Mouse (Mus musculus): ENCODE measurements around the gene Aff3.
A peak's percentile ranks its signal among the peaks of the same experiment; 100 is the strongest.

Gene Aff3

DNA sequence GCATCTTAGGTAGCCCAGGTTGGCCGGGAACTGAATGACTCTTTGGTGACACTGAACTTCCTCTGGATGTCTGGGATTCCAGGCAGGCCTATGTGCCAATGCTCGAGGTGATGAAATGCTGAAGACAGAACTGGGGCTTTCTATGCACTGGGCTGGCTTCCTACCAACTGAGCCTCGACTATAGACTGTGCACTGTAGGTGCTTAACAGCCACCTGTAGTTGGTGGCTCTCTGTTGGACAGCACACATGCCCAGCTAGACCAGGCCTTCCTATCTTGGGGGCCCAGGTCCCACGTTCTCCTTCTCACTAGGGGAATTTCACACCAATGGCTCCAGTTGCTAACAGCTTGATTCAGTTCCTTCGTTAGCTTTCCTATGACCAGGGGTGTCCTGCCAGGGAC lies 374.9 kb downstream of the Aff3 start:
- no peak for DNase-seq (ENCODE audit: low spot score in 2 of 2)

DNA sequence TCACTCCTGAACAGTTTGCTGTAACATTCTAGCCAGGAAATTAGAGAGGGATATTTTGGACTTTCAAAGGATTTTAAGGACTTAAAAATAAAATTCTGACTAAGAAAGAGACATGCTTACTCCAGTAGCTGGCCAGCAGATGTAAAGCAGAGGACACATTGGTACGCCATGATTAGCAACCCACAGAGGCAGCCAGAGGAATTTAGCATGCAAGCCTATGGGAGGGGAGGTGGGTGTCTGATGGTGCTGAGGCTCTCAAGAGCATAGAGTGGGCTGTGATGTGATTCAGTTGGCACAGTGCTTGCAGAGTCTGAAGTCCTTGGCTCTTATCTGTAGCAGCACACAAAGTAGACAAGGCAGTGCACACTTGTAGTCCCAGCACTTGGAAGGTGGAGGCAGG lies 376.0 kb downstream of the Aff3 start:
- peak; percentile 67 to 90 for DNase-seq (ENCODE audit: low spot score in 2 of 2)

DNA sequence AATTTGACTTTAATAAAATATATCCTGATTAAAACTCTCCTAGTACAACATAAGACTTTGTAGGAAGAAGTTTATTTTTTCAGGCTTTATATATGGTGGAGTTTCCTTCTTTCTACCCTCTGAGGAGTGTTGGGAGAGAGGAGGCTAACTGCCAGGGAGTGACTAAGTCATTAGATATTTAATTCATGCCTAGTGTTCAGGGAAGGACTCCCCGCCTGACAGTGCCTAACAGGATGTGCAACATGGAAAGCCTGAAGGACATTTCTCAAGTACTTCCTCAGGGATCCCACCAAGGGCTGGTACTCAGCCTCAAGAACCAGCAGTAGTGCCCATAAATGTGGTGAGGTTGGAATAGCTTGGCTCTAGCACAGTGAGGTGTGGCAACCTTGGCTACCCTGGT lies 378.2 kb downstream of the Aff3 start:
- no peak for DNase-seq (ENCODE audit: low spot score in 2 of 2)

DNA sequence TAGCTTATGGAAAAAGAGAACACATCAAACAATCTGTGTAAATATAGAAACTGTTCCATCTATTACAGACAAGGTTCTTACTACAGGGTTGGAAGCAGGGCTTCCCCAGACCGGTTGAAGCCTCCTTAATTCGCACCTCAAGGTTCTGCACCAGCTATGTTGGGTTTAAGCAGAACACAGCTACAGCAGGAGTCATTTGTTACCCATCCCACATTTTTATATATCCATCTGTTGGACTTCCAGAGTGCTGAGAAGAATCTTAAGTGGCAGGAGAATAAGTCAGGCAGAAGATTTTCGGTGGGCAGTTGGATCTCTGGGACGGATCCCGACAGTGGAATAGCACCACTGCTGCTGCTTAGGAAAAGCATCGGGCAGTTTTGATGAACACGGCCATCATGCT lies 384.2 kb downstream of the Aff3 start:
- DNase-seq (ENCODE audit: low spot score in 2 of 2) = no peak

DNA sequence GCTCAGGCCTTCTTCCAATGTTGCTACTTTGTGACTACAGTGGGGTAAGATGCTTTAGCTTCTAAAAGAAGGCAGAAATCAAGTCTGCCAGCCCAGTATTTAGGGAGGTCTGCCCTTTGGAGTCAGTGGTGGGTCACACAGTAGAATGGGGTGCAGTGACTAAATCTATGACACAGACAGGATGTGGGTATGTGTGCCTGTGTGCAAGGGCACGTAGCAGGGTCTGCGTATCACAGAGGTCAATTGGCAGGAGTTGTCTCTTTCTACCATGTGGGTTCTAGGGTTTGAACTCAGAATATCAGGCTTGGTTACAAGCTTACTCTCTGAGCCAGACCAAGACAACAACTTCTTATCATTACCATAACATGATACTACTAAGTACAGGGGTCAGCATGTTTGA lies 393.4 kb downstream of the Aff3 start:
- DNase-seq (ENCODE audit: low spot score in 2 of 2) = no peak

DNA sequence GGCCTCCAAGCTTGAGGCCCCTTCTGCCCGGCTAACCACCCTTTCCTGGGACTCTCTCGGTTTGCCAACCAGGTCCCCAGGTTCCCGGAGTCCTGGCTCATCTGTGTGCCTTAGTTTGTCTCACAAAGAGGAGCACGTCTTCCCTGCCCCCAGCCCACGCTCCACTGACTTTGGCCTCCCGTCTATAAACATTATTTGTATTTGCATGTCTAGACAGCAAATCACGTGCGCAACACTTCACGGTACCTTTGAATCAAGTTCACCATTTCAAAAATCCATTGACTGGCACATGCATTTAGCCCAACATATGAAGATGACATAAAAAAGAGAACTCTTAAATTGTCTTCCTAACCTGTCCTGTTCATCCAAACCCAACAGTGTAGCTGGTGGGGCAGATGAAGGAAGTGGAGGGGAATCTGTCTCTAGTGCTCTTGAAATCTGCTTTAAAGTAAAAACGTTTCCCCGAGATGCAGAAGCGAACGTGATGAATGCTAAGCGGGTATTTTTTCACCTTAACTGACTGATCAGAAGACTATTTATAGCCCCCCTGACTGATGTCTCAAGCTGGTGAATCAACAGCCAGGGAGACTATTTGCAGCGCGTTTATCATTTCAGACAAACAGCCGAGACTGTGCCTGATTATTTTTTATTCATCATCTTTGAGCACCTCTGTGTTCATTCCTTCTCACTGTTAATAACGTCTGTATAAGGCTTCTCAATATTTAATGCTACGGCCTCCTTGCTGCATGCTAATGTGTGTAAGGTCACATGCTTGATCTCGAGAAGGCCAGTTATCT lies 396.3 kb downstream of the Aff3 start:
- no peak for DNase-seq (ENCODE audit: low spot score in 2 of 2)

DNA sequence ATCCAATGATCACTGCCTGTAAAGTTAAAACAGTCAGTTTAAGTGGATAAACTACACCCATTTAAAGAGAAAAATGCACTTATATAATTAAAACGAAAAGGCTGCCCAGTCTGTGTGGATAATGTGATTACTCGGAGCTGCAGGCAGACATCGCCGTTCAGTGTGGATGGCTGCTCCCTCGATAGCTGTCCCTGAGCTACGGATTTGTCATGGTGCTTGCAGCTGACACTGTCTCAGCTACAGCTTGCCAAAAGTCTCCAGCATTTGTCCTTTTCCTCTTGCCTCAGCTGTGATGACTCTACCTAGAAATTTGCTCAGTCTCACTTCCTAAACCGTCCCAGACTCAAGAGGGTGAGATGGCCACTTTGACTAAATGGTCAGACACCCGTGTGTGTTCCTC lies 401.5 kb downstream of the Aff3 start:
- no peak for DNase-seq (ENCODE audit: low spot score in 2 of 2)

DNA sequence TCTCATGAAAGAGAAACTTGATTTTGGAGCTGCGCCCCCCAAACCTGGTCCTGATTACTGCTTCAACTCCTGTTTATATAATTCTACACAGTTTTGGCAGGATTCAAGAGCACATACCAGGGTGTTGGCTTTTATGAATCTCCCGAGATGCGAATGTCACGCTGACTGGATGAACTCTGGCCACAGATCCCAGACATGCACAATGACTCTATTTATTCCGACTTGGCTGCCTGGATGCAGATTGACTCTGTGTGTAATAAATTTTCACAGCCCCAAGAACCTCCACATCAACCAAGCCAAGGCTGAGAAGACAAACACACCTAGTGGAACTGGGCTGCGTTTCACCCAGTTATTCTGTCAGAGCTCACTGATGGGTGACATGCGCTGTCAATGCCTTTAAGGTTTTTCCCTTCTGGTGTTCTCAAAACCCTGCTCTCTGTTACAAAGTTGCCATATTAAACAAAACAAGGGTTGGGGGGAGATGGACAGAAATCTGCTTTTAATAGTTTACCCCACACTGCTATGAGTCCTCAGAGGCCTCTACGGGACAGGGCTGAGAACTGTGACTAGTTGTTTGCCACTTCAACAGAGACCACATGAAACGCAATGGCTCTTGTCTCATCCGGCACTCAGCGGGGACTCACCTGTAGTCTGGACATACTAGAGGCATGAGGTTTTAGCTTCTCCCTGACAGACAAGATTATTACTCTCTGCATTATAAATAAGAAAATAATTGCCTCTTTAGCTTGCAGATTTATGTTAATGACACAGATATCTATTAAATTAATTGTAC lies 402.2 kb downstream of the Aff3 start:
- DNase-seq (ENCODE audit: low spot score in 2 of 2) = no peak

DNA sequence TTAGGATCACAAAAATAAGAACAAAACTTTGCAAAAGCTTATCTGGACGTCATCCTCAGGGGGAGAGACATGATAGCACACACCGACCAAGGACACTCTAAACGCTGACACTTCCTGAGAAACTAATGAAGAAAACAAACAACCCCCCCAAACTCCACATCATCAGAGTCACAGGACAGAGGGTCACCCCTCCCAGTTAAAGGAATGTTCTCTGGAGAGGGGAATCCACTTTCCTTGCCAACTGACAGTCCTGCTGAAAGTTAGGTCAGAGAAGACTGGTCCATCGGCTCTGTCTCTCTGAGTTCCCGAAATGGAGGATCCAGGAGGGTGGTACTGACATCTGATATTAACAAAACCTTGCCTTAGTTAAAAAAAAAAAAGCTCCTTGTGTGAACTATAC lies 403.7 kb downstream of the Aff3 start:
- no peak for DNase-seq (ENCODE audit: low spot score in 2 of 2)

DNA sequence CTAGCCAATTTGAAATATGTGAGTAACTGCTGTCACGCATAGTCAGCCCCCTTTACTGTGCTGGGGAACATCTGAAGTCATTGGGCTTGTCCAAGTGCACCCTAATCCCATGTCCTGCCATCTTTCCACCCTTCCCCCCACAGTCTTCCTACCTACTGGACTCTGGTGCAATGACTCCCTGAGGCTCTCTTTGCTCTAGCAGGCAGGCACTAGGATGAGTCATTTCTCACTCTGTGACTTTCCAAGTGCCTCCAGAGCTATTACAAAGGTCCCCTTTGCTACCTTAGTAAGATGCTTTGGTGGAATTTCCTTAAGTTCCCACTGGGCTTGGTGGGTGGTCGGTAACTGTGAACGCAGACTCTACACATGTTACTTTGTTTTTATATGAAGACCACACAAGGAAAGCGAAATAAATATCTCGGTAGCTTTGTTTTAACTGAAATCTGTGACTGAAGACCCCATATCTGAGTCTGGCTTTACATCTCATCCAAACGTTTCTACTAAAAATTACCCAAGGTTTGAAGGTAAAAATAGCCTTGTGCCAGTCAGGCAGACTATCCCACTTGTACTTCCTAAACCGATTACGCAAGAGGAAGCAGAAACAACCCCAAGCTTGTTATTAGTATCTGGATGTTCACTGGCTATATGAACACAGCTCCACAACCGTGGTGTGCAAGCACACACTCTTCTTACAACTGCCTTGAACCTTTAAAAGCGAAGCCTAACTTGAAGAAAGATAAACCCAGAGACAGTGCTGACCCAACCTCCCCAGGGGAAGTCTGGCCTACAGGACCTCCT lies 405.0 kb downstream of the Aff3 start:
- DNase-seq (ENCODE audit: low spot score in 2 of 2) = no peak

DNA sequence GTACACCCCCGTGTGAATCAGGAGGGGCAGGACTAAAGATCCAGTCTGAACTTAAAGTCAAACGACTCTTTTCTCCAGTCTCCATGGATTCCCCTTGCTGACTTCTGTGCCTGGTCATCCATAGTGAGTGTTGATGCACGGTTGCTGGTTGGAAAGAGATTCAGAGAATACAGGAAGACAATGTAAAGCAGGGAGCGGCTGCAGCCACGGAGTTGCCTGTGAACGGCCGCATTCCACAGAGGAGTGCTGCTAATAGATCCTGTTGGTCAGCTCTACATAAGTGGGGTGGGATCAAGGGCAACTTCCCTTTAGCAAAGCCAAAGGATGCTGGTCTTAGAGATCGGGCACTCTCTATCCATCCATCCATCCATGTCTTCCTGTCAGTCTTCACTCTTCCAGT lies 410.3 kb downstream of the Aff3 start:
- no peak for DNase-seq (ENCODE audit: low spot score in 2 of 2)

DNA sequence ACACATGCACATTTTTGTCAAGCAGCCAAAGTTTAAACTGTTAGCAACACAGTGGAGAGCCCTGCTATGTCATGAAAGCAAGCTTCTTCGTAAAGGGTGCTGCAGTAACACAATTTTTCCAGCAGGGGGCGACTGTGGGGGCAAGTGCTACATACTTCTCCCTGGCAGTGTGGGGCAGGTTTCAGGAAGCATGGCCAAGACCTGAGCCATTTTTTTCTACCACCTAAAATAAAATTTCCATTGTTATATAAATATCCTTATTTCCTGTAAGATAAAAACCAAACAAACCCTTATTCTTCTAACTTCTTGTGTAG lies 412.0 kb downstream of the Aff3 start:
- DNase-seq (ENCODE audit: low spot score in 2 of 2) = no peak

DNA sequence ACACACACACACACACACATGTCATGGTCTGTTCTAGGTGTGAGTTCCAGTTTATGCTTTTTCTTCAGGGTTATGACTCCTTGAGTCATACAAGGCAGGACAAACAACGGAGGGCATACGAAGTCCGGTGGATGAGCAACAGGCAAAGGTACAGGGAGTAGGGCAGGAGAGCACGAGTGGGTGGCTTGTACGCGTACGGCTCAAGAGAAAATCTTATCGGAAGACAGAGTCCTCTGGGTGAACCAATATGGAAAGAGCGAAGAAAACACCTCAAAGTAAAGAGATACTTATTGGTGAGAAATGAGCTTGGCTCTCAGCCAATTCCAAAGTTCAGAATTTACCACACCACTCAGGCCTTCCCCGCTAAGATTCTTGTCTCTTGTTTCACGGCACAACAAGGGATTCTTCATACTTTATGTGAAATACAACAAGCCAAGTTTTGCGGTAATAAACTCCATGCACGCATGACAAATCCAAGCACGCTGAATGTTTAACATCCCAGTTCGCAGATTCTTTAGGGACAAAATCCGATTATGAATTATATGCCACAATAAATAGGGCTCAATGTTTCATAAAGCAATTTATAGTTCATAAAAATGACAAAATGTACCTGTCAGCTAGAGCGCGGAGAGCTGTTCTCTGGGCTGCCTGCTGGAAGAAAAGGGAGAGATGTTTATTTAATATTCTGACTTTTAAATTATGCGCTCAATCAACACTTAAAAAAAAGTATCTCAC lies 412.6 kb downstream of the Aff3 start:
- no peak for DNase-seq (ENCODE audit: low spot score in 2 of 2)

DNA sequence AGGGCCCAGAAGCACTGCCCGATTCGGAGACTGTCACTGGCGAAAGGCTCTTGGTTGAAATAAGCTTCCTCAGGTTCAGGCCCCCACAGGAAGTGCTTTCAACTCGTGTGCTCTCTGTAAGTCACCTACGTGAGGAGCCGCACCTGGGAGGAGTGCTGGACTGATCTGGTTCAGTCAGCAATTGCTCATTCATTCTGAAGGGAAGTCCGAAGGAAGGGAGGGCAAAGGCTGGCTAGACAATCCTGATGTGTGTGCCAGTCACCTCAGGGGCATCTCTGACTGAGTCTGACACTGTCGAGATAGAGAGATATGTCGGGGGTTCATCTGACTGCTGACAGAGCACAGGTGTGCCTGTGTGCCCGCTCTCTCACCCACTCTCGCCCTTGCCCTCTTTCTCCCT lies 413.3 kb downstream of the Aff3 start:
- DNase-seq (ENCODE audit: low spot score in 2 of 2) = no peak

DNA sequence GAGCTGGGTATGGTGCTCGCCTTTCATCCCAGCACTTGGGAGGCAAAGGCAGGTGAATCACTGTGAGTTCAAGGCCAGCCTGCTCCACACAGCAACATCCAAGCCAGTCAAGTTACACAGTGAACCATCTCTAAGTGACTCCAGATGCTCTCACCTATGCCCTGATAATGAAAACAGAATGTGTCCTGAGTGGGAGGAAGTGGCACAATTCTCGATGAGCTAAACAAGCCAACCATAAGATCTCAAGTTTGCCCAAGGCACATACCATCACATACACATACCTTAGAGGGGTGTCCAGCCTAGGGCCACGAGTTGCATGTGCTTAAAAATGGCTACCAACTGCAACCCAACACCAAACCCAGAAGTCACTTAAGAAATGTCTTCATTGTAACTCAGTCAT lies 414.5 kb downstream of the Aff3 start:
- no peak for DNase-seq (ENCODE audit: low spot score in 2 of 2)

DNA sequence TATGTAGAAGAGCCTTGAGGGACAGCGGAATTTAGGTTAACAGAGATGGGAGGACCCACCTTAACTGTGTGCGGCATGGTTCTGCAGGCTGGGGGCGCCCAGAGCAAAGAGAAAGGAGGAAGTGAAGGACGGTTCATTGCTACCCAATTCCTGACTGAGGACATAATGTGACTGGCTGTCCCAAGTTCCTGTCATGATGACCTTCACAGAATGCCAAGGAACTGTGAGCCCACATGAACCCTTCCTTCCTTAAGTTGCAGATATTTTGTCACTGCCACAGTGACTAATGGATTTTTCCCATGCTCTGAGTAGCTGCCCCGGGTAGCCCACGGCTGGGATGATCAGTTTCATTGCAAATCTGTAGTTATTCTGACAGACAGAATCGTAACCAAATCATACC lies 415.2 kb downstream of the Aff3 start:
- no peak for DNase-seq (ENCODE audit: low spot score in 2 of 2)

DNA sequence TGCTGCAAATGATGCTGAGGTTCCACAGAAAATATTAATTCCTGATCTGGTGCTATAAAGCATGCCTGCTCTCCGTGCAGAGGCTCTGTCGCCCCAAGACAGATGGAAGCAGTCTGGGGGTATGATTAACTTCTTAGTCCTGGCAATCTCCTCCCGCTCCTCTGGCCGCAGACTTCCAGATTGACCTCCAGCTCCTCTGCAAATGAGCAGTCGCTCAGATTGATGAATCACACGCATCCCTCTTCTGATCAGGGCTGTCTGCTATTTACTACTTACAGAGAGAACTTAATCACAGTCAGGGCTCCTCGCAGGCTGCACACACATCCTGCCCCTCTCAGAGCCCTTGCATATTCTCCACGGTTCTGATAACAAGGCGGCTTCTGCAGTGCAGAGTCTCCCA lies 416.7 kb downstream of the Aff3 start:
- DNase-seq (ENCODE audit: low spot score in 2 of 2) = no peak

DNA sequence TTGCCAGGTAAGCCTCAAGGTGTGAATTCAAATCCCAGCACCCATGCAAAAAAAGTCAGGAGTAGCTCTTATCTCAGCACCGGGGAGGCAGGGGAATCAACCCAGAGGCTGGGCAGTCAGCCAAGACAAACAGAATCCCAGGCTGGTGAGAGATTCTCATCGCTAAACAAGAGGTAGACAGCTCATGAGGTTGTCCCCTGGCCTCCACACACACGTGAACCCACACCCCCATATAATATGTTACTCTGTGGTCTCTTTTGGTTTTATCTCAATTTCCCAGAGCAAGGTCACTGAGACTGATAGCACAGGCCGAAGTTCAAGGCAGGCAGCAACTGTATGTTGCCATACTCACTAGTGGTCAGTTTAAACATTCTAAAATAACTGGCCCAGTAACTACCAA lies 422.2 kb downstream of the Aff3 start:
- no peak for DNase-seq (ENCODE audit: low spot score in 2 of 2)

DNA sequence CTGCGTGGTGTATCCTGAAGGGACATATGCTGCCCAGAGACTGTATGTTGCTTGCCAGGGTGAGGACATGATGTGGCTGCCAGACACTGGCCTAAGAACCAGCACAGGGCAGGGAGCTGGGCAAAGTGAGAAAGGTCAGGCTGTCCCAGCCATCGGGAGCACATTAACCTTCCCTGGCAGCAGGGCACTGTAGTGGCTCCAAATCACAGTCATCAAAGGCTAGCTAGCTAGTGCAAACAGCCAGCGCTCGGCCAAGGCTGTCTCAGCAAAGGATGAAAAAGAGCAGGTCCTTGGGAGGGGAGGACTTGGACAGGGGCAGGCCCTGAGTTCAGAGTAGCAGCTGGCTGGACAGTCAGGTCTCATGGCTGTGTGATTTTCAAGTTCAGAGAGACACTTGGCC lies 423.0 kb downstream of the Aff3 start:
- no peak for DNase-seq (ENCODE audit: low spot score in 2 of 2)

DNA sequence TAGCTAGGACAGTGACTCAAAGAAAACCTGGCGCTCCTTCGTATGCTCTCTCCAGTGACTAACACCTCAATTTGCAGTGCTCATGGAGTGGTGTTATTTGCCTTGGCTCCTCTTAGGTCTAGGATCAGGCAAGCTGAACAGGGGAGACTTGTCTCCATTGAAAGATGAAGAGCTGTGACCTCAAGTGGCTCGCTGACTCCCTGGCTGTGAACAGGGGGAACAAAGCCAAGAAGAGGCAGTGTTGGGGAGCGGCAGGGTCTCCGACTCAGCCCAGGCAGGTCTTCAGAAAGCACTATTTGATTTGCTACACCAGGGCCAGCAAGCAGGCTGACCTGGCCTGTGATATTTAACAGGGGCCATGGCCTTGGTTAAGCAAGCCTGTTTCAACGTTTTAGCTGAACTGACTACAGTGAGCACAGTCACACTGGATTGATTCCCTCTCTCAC lies 423.5 kb downstream of the Aff3 start:
- no peak for DNase-seq (ENCODE audit: low spot score in 2 of 2)

DNA sequence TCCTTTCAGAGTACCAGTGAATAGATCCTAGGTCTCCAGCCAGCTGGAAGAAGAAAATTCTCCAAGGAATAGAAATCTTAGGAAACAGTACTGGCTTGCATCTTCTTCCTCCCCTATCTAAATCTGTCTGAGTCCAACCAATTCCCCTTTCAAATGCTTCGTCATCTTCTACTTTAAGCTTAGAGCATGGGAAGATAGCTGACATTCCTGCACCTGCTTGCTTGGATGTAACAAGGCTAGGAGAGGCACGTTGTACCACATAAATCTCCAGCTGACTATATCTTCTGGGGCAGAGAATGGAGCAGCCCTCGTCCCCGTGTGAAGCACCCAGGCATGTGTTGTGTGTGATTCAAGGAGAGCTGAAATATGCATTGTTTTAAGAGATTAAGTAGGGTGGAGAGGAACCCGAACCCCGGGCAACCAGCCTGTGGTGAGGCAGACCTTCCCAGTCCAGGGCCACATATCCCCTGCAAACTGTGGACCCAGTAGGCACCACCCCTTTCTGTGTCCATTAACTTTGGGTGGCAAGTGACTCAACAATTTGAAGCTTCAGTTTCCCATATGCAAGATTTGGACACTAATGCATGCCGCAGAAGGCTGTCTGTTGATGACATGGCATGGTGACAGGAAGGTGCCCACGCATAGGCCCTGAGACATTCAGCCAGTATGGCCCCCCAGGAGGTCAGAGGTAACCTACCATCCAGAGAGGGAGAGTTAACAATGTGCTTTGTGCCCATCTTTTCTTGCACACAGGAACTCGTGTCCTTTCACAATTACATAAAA lies 424.1 kb downstream of the Aff3 start:
- DNase-seq (ENCODE audit: low spot score in 2 of 2) = no peak
